Mouse (Mus musculus): ENCODE data around the gene Dgcr8. TPM values are rescaled to one million over a fixed set of nuclear protein-coding genes. Genes with fewer than 3 reads are reported as not detected.
A peak's percentile ranks its signal among the peaks of the same experiment; 100 is the strongest.
"Not testable (repeated sequence)": the region's sequence is repeated elsewhere in the genome, so short reads cannot be mapped to it uniquely, and the experiment has no call there.

Dgcr8 gene
- total RNA-seq (2022), result 10 to 100 TPM; 10.7 to 14.7 (median 12.5) TPM

DNA sequence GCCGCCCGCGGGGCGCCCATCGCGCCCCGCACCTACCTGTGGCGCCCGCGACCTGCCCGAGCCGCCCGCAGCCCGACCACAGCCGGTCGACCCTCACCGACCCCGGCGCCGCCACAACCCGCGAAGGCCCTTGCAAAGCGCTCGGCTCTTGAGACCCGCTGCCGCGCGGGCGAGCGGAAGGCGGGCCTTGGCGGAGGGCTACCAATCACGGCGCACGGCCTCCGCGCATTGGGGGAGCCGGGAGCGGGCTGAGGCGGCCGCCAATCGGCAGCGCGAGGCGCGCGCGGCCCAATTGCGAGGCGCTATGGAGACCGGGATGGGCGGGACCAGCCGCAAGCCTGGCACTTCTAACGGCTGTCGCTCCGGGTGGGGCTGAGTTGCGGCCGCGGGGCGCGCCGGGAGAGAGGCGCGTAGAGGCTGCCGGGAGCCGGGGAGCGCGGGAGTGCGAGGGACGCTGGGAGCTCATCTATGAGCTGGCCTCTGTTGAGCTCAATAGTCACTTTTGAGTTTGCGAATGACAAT lies at the start of gene Dgcr8:
Dgcr8 (minus strand) TSS at position 180 of the 522 bp plus-strand sequence.
- DNase-seq (ENCODE audit: low spot score in 2 of 2), result peak; percentile 97

- no peak for DNase-seq (ENCODE audit: low spot score in 2 of 2)
Observed at GRCm38 (mm10) chr16:18337261-18337660, 48.2 kb upstream of the Dgcr8 start.

GRCm38 (mm10) chr16:18335981-18336380 lies 46.9 kb upstream of the Dgcr8 start:
- no peak for DNase-seq (ENCODE audit: low spot score in 2 of 2)

- DNase-seq (ENCODE audit: low spot score in 2 of 2), result peak; percentile 31 to 52
Observed at GRCm38 (mm10) chr16:18333976-18334375, 44.9 kb upstream of the Dgcr8 start.

DNA sequence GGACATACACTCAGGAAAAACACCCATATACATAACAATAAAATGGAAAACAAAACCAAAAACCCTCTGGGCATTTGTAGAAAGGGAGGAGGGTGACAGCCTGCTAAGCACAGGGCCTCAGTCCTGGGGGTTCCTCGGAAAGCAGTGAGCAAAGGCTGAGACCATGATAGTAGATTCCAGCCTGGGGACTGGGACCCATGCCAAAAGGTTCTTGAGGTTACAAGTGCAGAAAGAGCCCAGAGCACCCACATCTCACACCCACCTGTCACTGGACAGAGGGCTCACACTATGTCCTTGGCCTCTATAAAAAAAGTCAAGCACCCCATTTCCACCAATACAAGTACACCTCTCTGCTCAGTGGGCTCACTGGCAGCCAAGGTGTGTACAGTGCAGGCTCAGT lies 39.5 kb upstream of the Dgcr8 start:
- no peak for DNase-seq (ENCODE audit: low spot score in 2 of 2)

DNA sequence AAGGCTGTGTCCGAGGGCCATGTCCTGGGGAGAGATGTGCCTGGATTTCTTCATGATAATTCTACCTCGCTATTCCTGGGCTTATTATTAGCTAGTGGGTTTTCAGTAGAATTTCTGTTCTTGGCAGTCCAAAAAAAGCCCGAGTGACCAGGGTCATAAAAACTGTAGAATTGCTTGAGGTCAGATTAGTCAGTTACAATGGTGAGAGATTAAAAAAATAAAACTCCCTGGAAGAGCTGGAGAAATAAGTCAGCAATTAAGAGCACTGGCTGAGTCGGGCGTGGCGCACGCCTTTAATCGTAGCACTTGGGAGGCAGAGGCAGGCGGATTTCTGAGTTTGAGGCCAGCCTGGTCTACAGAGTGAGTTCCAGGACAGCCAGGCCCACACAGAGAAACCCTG lies 38.9 kb upstream of the Dgcr8 start:
- DNase-seq (ENCODE audit: low spot score in 2 of 2), result no peak

GRCm38 (mm10) chr16:18325741-18326140 lies 36.7 kb upstream of the Dgcr8 start:
- no peak for DNase-seq (ENCODE audit: low spot score in 2 of 2)

DNA sequence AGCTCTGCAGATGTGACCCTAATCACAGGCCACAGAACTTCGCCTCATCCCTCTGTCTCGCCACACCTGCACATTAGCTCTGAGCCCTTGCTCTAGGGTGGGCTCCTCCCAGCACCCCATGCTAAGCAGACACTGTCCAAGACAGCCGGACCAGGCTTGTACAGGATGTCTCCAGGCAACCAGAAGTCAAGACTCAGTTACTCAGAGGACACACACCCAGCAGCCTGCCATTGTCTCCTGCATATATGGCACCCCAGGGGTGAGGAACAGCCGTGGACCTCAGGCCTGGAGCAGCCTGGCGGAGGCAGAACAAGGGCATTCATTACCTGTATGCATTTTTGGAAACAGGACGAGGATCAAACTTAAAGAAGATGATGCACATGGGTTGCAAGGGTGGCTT lies 35.0 kb upstream of the Dgcr8 start:
- DNase-seq (ENCODE audit: low spot score in 2 of 2), result no peak

GRCm38 (mm10) chr16:18323460-18323859 lies 34.4 kb upstream of the Dgcr8 start:
- DNase-seq (ENCODE audit: low spot score in 2 of 2), result no peak

GRCm38 (mm10) chr16:18321443-18321842 lies 32.4 kb upstream of the Dgcr8 start:
- DNase-seq (ENCODE audit: low spot score in 2 of 2), result no peak

GRCm38 (mm10) chr16:18318992-18319391 lies 29.9 kb upstream of the Dgcr8 start:
- no peak for DNase-seq (ENCODE audit: low spot score in 2 of 2)

GRCm38 (mm10) chr16:18308159-18308558 lies 19.1 kb upstream of the Dgcr8 start:
- DNase-seq (ENCODE audit: low spot score in 2 of 2), result no peak

- DNase-seq (ENCODE audit: low spot score in 2 of 2), result not testable (repeated sequence)
Observed at GRCm38 (mm10) chr16:18289614-18290013, 568 bp upstream of the Dgcr8 start.

DNA sequence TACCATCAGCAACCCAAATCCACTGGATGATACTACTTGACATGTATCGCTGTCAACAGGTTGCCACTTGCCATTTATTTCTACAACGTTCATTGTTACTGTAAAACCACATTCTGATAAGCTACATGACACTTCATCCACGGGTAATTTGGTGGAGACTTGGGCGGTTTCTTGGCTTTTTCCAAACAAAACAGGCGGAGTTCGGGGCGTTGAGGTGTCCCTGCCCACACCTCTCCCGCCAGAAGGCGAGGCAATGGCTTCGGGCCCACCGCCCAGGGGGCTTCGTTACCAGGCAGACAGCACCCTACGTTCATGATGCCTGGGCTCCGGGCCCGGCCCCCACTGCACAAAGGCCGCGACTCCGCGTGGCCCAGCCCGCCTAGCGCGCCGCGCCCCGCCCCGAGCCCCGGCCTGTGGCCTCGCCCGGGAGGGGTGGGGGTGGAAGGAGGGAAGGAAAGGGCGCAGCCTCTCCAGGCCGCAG lies 425 bp downstream of the Dgcr8 start:
- peak in 1 of 2 experiments; percentile 69 for DNase-seq (ENCODE audit: low spot score in 2 of 2)

- no peak for DNase-seq (ENCODE audit: low spot score in 2 of 2)
Observed at GRCm38 (mm10) chr16:18288166-18288565, 880 bp downstream of the Dgcr8 start.

DNA sequence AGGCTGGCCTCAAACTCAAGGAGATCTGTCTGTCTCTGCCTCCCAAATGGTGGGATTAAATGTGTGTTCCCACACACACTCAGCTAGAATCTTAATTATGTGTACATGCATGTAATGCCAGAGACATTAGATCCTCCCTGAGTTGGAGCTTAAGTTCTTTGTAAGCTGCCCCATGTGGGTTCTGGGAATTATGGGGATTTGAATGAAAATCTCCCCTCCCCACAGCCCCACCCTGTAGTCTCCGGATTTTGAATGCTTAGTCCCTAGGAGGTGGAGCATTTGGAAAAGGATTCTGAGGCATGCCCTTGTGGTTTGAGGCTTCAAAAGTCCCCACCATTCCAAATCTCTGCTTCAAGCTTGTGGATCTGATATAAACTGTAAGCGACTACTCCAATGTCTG lies 13.9 kb downstream of the Dgcr8 start:
- no peak for DNase-seq (ENCODE audit: low spot score in 2 of 2)

- DNase-seq (ENCODE audit: low spot score in 2 of 2), result no peak
Observed at GRCm38 (mm10) chr16:18268182-18268581, 20.9 kb downstream of the Dgcr8 start.

DNA sequence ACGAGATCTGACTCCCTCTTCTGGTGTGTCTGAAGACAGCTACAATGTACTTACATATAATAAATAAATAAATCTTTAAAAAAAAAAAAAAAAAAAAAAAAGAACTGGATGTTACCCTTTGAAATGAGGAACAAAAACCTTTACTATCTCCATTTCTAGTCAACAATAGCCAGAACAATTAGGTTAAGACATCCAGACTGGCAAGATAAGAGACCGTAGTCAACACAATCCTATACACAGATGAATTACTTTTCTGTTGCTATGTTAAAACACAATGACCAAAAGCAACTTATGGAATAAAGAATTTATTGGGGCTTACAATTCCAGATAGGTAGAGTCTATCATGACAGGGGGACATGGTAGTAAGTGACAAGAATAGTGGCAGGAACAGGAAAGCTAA lies 24.0 kb downstream of the Dgcr8 start:
- no peak for DNase-seq (ENCODE audit: low spot score in 2 of 2)

DNA sequence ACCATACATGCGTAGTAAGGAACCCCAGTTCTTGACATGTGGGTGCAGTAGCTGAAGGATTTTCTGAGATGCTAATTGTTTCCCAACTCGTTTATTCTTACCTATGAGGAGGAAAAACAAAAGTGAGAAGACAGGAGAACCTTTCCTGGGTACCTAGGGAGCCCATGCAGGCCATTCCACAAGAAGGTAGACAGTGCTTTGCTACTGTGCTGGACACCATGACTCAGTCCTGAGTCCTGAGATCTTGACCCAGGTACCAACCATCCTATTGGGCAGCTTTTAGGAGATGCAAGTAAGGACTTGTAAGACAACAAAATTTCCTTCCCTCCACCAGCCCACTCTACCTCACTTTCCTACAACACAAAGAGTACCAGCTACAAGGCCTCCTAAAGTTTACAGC lies 30.8 kb downstream of the Dgcr8 start, which contains the start of gene Gm49776:
Gm49776 (minus strand) TSS at position 101 of the 400 bp plus-strand sequence.
- no peak for DNase-seq (ENCODE audit: low spot score in 2 of 2)

- DNase-seq (ENCODE audit: low spot score in 2 of 2), result no peak
Observed at GRCm38 (mm10) chr16:18253866-18254265, 35.2 kb downstream of the Dgcr8 start.

- no peak for DNase-seq (ENCODE audit: low spot score in 2 of 2)
Observed at GRCm38 (mm10) chr16:18252736-18253135, 36.3 kb downstream of the Dgcr8 start.

GRCm38 (mm10) chr16:18250828-18251790 lies 37.9 kb downstream of the Dgcr8 start:
- DNase-seq (ENCODE audit: low spot score in 2 of 2), result no peak

DNA sequence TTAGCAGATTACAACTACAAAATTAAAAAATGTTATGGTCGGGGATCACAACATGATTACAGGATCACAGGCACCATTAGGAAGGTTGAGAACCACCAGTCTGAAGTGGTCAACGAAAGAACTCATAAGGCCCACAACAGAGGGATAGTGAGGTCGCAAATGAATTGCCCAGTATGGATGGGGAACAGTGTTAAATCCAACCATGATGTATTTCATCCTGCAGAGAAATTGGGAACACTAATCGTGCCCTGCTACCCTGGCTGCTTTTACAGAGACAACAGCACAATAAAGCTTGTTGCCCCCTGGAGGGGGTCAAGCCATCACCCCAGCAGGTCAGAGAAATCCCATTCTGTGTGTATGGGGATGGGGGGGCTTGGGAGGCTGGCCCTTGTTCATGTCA lies 38.8 kb downstream of the Dgcr8 start:
- no peak for DNase-seq (ENCODE audit: low spot score in 2 of 2)

Data from gastrocnemius, adult 8-10 months (tissue).